21 mouse cellular contexts compared by ENCODE assay signal in genomic region chr2:117090061-117090460, GRCm38 (mm10).
"Had no signal": no experiment of that assay in that cellular context is flagged by ENCODE, and none has a peak within 500 bp of the region (broad histone marks: within the 10 kb centered on the region; RNA-seq: fewer than 3 reads in every experiment).

No protein-coding gene starts in this region.

- H3K27ac ChIP-seq: liver, embryonic 15.5 days; lung, embryonic 15.5 days; midbrain, embryonic 10.5 days; midbrain, embryonic 12.5 days; neural tube, embryonic 13.5 days; neural tube, embryonic 15.5 days had no signal

- H3K4me3 ChIP-seq: liver, embryonic 15.5 days; lung, embryonic 15.5 days; midbrain, embryonic 10.5 days; midbrain, embryonic 12.5 days; myocyte; neural tube, embryonic 13.5 days; neural tube, embryonic 15.5 days had no signal

- H3K4me2 ChIP-seq: liver, embryonic 15.5 days; lung, embryonic 15.5 days; midbrain, embryonic 12.5 days; neural tube, embryonic 13.5 days; neural tube, embryonic 15.5 days had no signal

- H3K4me1 ChIP-seq: midbrain, embryonic 12.5 days had no signal

- H3K36me3 ChIP-seq: liver, embryonic 15.5 days; lung, embryonic 15.5 days; midbrain, embryonic 10.5 days; midbrain, embryonic 12.5 days; neural tube, embryonic 13.5 days; neural tube, embryonic 15.5 days had no signal

- H3K9ac ChIP-seq: liver, embryonic 15.5 days; liver, postnatal 0 days; lung, embryonic 15.5 days; midbrain, embryonic 12.5 days; neural tube, embryonic 13.5 days; neural tube, embryonic 15.5 days had no signal

- DNase-seq: liver, postnatal 0 days; lung, adult 2 months; lung, postnatal 14 days; lung, postnatal 4 days; midbrain, embryonic 14.5 days; retina, postnatal 1 day; right cerebral cortex, postnatal 25 days; right cerebral cortex, postnatal 4 days; spleen, adult 18-20 months; thymus, adult 2 months; thymus, postnatal 25 days; thymus, postnatal 4 days had no signal

- ATAC-seq: liver, postnatal 0 days; lung, postnatal 0 days; midbrain, embryonic 16.5 days had no signal

- H3K27me3 ChIP-seq: liver, embryonic 15.5 days; lung, embryonic 15.5 days; midbrain, embryonic 12.5 days; neural tube, embryonic 13.5 days; neural tube, embryonic 15.5 days had no signal

- H3K9me3 ChIP-seq: liver, embryonic 15.5 days; lung, embryonic 15.5 days; midbrain, embryonic 10.5 days; midbrain, embryonic 12.5 days; neural tube, embryonic 13.5 days; neural tube, embryonic 15.5 days had no signal
